Mouse (Mus musculus) embryonic fibroblast, embryonic 13.5 days (primary cell): ENCODE data around the gene Gm20388.

Experiments used
- CTCF ChIP-seq: IDR thresholded peaks from 2 replicates; pipeline ENCODE4 v1.5.1; 2011; ENCODE audit warnings: mild to moderate bottlenecking, control low read depth, low read length, moderate library complexity, borderline replicate concordance; ENCODE audit not compliant: insufficient read depth
- POLR2A ChIP-seq: IDR thresholded peaks from 2 replicates; pipeline ENCODE4 v1.6.1; 2011; ENCODE audit warnings: low read depth, mild to moderate bottlenecking, control low read depth, low read length, moderate library complexity

- TF ChIP-seq POLR2A (no peak), CTCF (no peak)
Measured at GRCm38 (mm10) chr8:122605367-122605766, 2694.7 kb downstream of the Gm20388 start.
